ENCODE assay signal across 8 mouse cellular contexts in genomic region chr13:38290287-38290941, GRCm38 (mm10). TPM values are rescaled to one million over a fixed set of nuclear protein-coding genes. Genes with fewer than 3 reads are reported as not detected.
DNase-seq lines count a peak whose midpoint lies in the region; ATAC-seq and TF ChIP-seq lines count a peak whose summit lies in the region.

No protein-coding gene starts in this region.

- TF ChIP-seq CTCF in gastrocnemius, adult 2 months (IDR thresholded peaks at IDR 0.05) = peak; percentile 17; the same call in 1 of the 2 replicates

- ATAC-seq in hindbrain, embryonic 12.5 days (ENCODE audit: low FRiP score) = no peak
- peak; percentile 79; the same call in 1 of the 2 replicates for ATAC-seq in stomach, embryonic 16.5 days (ENCODE audit: insufficient read depth, low FRiP score)
- no peak for ATAC-seq in monocyte, adult 5-6 weeks (replicated peaks; ENCODE audit: insufficient number of reproducible peaks, low FRiP score, low TSS enrichment, poor library complexity, severe bottlenecking)

- peaks cover 8% of the 10 kb centered on the region for H3K4me1 ChIP-seq in hindbrain, embryonic 12.5 days
- peaks cover 15% of the 10 kb centered on the region for H3K4me1 ChIP-seq in stomach, embryonic 16.5 days (ENCODE audit: control insufficient read depth, insufficient read depth, low read length)

- 22% methylated on average over 21 of the region's 21 CpGs for WGBS in hindbrain, embryonic 12.5 days
- 32% methylated on average over 20 of the region's 21 CpGs for WGBS in stomach, embryonic 16.5 days

- H3K4me2 ChIP-seq in hindbrain, embryonic 12.5 days (replicated peaks) = peak overlapping the region; percentile 44
- H3K4me2 ChIP-seq in stomach, embryonic 16.5 days (ENCODE audit: low read depth, low read length) = peak overlapping the region; percentile 22

- H3K36me3 ChIP-seq in hindbrain, embryonic 12.5 days = no peaks in the 10 kb centered on the region
- H3K36me3 ChIP-seq in stomach, embryonic 16.5 days (ENCODE audit: control insufficient read depth, insufficient read depth, low read length) = no peaks in the 10 kb centered on the region

- peak overlapping the region; percentile 64 for H3K27ac ChIP-seq in gastrocnemius, adult 2 months
- H3K27ac ChIP-seq in hindbrain, embryonic 12.5 days = no peak overlapping the region
- peak overlapping the region; percentile 14; the same call in 1 of the 2 replicates for H3K27ac ChIP-seq in stomach, embryonic 16.5 days (ENCODE audit: low read length)

- peak overlapping the region; percentile 20 for H3K4me3 ChIP-seq in gastrocnemius, adult 2 months
- peak overlapping the region; percentile 10 for H3K4me3 ChIP-seq in hindbrain, embryonic 12.5 days
- H3K4me3 ChIP-seq in stomach, embryonic 16.5 days (replicated peaks; ENCODE audit: low read length) = no peak overlapping the region

- H3K9ac ChIP-seq in hindbrain, embryonic 12.5 days = peak overlapping the region; percentile 20; the same call in 1 of the 2 replicates
- peak overlapping the region; percentile 27; the same call in 1 of the 2 replicates for H3K9ac ChIP-seq in stomach, embryonic 16.5 days (ENCODE audit: low read length)

- peak; percentile 14 for DNase-seq in right cerebral cortex, postnatal 14 days
- DNase-seq in right cerebral cortex, adult 18-20 months = no peak
- DNase-seq in gastrocnemius, adult 2 months = peak; percentile 66
- DNase-seq in lung, postnatal 14 days = peak; percentile 49
- no peak for DNase-seq in adrenal gland, postnatal 25 days

- intact Hi-C loops in gastrocnemius, adult 2 months (cut with DNase I) = no loop called here

- H3K27me3 ChIP-seq in hindbrain, embryonic 12.5 days = no peaks in the 10 kb centered on the region
- no peaks in the 10 kb centered on the region for H3K27me3 ChIP-seq in stomach, embryonic 16.5 days (ENCODE audit: control insufficient read depth, insufficient read depth, low read length)

- H3K9me3 ChIP-seq in hindbrain, embryonic 12.5 days (replicated peaks) = no peaks in the 10 kb centered on the region
- no peaks in the 10 kb centered on the region for H3K9me3 ChIP-seq in stomach, embryonic 16.5 days (replicated peaks; ENCODE audit: control insufficient read depth, low read length)

RNA-seq across cellular contexts. Expression of gene Bmp6, which starts 54.5 kb away (rescaled TPM):
- total RNA-seq in gastrocnemius, adult 2 months (2021) = 10 to 100 TPM; 11.2 to 11.3 TPM
- 4.6 and 5.0 TPM in 2 replicates for polyA plus RNA-seq in hindbrain, embryonic 12.5 days (2016; fragmentation: Nextera tagmentation; extraction: Ambion mirVana)
- 1.0 and 1.4 TPM in 2 replicates for polyA plus RNA-seq in stomach, embryonic 16.5 days (2015; fragmentation: Nextera tagmentation; extraction: Ambion mirVana)
- total RNA-seq in monocyte, adult 5-6 weeks (2017) = not detected in 3 replicates
- total RNA-seq in adrenal gland, postnatal 25 days (2021) = 7.2 and 7.8 TPM in 2 replicates

Comparison
In these comparisons a context has a peak if more than half of its experiments do, and no peak if none do; other contexts are left out.
1. DNase-seq: peak in right cerebral cortex, postnatal 14 days (single experiment), gastrocnemius, adult 2 months (single experiment) and lung, postnatal 14 days (single experiment); none in right cerebral cortex, adult 18-20 months (single experiment) and adrenal gland, postnatal 25 days (single experiment).